Mouse (Mus musculus) testis, adult 2 months (tissue): Measurements from ENCODE around the gene Zfp423.

Experiments used
- CTCF ChIP-seq: fragments of 200-500 bp; IDR thresholded peaks from 2 replicates; pipeline ENCODE4 v1.5.1; 2012; ENCODE audit warnings: low read depth, mild to moderate bottlenecking, inconsistent platforms, low read length, moderate library complexity; ENCODE audit not compliant: control insufficient read depth, insufficient read depth, insufficient replicate concordance
- POLR2A ChIP-seq: fragments of 200-500 bp; IDR thresholded peaks from 2 replicates; pipeline ENCODE4 v1.6.1; 2012; ENCODE audit warnings: low read depth, mild to moderate bottlenecking, inconsistent platforms, low read length, moderate library complexity; ENCODE audit not compliant: control insufficient read depth

DNA sequence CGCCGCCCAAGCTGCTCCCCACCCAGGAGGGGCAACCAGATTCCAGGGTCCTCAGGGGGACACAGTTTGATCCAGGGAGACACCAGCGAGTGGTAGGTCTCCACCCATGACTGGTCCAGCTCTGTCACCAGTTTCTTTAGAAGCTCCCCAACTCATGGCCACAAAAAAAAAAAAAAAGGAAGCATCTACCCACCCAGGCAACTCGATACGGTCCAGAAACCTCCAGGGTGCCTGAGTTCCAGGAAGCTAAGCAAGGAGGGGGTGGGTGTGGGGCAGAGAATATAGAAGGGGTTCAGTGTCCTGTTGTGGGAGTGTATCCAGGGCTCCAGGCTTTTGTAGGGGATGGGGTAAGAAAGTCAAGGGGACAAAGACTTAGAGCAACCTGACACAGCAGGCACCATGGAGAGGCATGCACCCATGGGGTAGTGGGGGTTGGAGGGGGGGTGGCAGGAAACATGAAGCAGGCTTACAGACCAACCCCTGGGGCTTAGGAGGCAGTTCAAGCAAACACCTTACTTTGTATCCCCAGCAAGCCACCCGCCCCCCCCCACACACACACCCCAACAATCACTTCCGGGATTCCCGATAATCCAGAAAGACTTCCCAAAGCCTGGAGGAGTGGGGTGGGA is 20.0 kb downstream of the Zfp423 start:
- TF ChIP-seq POLR2A (no peak), CTCF (no peak)
